Comparison of ENCODE assay signal across 9 mouse cellular contexts in the genomic region with DNA sequence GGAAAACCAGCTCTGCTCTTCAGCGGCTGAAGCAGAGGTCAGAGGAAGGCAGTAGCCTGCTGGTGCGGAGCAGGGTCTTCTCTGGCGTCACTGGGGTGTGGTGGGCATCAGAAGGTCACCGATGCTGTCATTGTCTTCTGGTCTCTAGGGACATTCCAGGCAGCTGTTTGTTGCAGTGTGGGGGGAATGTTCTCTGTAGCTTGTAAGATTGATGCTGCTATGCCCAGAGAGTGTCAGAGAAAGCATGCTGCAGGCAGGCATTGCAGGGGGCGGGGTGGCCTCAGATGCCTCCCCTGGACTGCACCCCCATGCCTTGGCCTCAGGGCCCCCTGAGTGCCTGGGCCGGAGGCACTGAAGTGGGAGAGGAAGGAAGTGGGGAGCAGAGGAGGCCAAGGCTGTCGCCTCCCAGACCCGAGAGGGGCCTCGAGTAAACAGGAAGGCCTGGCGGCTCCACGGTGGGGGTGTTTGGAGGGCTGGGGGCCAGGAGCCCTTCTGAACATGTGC. TPM values are rescaled to one million over a fixed set of nuclear protein-coding genes. Genes with fewer than 3 reads are reported as not detected.
DNase-seq lines count a peak whose midpoint lies in the region; ATAC-seq lines count a peak whose summit lies in the region.
"Had no signal": no experiment of that assay in that cellular context is flagged by ENCODE, and none has a peak within 500 bp of the region (broad histone marks: within the 10 kb centered on the region; RNA-seq: fewer than 3 reads in every experiment).

No protein-coding gene starts in this region.

- peaks cover 47% of the 10 kb centered on the region for H3K4me1 ChIP-seq in embryonic facial prominence, embryonic 10.5 days
- peaks cover 9% of the 10 kb centered on the region for H3K4me1 ChIP-seq in hindbrain, embryonic 12.5 days
- H3K4me1 ChIP-seq in limb, embryonic 15.5 days = peaks cover 26% of the 10 kb centered on the region
- H3K4me1 ChIP-seq in neural tube, embryonic 15.5 days = peaks cover 14% of the 10 kb centered on the region; the same call in 1 of the 2 replicates

- H3K9ac ChIP-seq in hindbrain, embryonic 12.5 days = no peak overlapping the region
- H3K9ac ChIP-seq in limb, embryonic 15.5 days = no peak overlapping the region
- H3K9ac ChIP-seq in neural tube, embryonic 15.5 days (replicated peaks) = no peak overlapping the region

- H3K27ac ChIP-seq in embryonic facial prominence, embryonic 10.5 days (replicated peaks) = peak overlapping the region; percentile 83
- peak overlapping the region; percentile 4; the same call in 1 of the 2 replicates for H3K27ac ChIP-seq in hindbrain, embryonic 12.5 days
- H3K27ac ChIP-seq in limb, embryonic 15.5 days = peak overlapping the region; percentile 74
- H3K27ac ChIP-seq in neural tube, embryonic 15.5 days (replicated peaks) = 0 out of 2 replicates have a peak overlapping the region, but pooled peaks have one; percentile 3

- H3K4me3 ChIP-seq in embryonic facial prominence, embryonic 10.5 days = no peak overlapping the region
- H3K4me3 ChIP-seq in hindbrain, embryonic 12.5 days = no peak overlapping the region
- H3K4me3 ChIP-seq in limb, embryonic 15.5 days = no peak overlapping the region
- no peak overlapping the region for H3K4me3 ChIP-seq in neural tube, embryonic 15.5 days (replicated peaks)

- WGBS in embryonic facial prominence, embryonic 10.5 days = 26% methylated on average over 11 of the region's 11 CpGs
- 30% methylated on average over 11 of the region's 11 CpGs for WGBS in hindbrain, embryonic 12.5 days
- 27% methylated on average over 11 of the region's 11 CpGs for WGBS in limb, embryonic 15.5 days
- WGBS in neural tube, embryonic 15.5 days = 40% methylated on average over 11 of the region's 11 CpGs

- H3K36me3 ChIP-seq in embryonic facial prominence, embryonic 10.5 days (replicated peaks) = no peaks in the 10 kb centered on the region; the same call in 1 of the 2 replicates
- H3K36me3 ChIP-seq in hindbrain, embryonic 12.5 days = no peaks in the 10 kb centered on the region
- H3K36me3 ChIP-seq in limb, embryonic 15.5 days = no peaks in the 10 kb centered on the region
- peaks cover 5% of the 10 kb centered on the region; the same call in 1 of the 2 replicates for H3K36me3 ChIP-seq in neural tube, embryonic 15.5 days

- no peaks in the 10 kb centered on the region for H3K9me3 ChIP-seq in embryonic facial prominence, embryonic 10.5 days
- H3K9me3 ChIP-seq in hindbrain, embryonic 12.5 days (replicated peaks) = no peaks in the 10 kb centered on the region
- H3K9me3 ChIP-seq in limb, embryonic 15.5 days = no peaks in the 10 kb centered on the region
- H3K9me3 ChIP-seq in neural tube, embryonic 15.5 days (replicated peaks) = no peaks in the 10 kb centered on the region

- H3K27me3 ChIP-seq in embryonic facial prominence, embryonic 10.5 days (replicated peaks; ENCODE audit: low read depth, poor library complexity, severe bottlenecking) = no peaks in the 10 kb centered on the region
- no peaks in the 10 kb centered on the region for H3K27me3 ChIP-seq in hindbrain, embryonic 12.5 days
- no peaks in the 10 kb centered on the region for H3K27me3 ChIP-seq in limb, embryonic 15.5 days
- H3K27me3 ChIP-seq in neural tube, embryonic 15.5 days (replicated peaks) = no peaks in the 10 kb centered on the region
- H3K27me3 ChIP-seq: CH12.LX had no signal

- peak; percentile 57 for DNase-seq in embryo, embryonic 10.5 days (ENCODE audit: low spot score)
- no peak for DNase-seq in embryo, embryonic 11 days
- peak; percentile 53 for DNase-seq in embryonic facial prominence, embryonic 10.5 days (ENCODE audit: low spot score)
- DNase-seq in Muller cell, postnatal 12 days (ENCODE audit: inconsistent ontology term) = no peak
- DNase-seq in left cerebral cortex, adult 9 months (ENCODE audit: low spot score in 2 of 2) = no peak

- no peak overlapping the region for H3K4me2 ChIP-seq in hindbrain, embryonic 12.5 days (replicated peaks)
- H3K4me2 ChIP-seq in limb, embryonic 15.5 days = no peak overlapping the region
- no peak overlapping the region; the same call in 1 of the 2 replicates for H3K4me2 ChIP-seq in neural tube, embryonic 15.5 days

- no peak for ATAC-seq in hindbrain, embryonic 12.5 days (ENCODE audit: low FRiP score)
- peak; percentile 32; the same call in 1 of the 2 replicates for ATAC-seq in limb, embryonic 15.5 days (ENCODE audit: insufficient number of reproducible peaks, low FRiP score, low TSS enrichment, low read depth)
- ATAC-seq in neural tube, embryonic 15.5 days (ENCODE audit: low FRiP score) = no peak

RNA-seq across cellular contexts. Expression of a gene that starts 8.6 kb away (rescaled TPM):
- polyA plus RNA-seq in embryonic facial prominence, embryonic 10.5 days (2016; fragmentation: Nextera tagmentation; extraction: Ambion mirVana) = 23.7 and 25.5 TPM in 2 replicates
- 31.6 and 32.1 TPM in 2 replicates for polyA plus RNA-seq in hindbrain, embryonic 12.5 days (2016; fragmentation: Nextera tagmentation; extraction: Ambion mirVana)
- polyA plus RNA-seq in limb, embryonic 15.5 days (2015; fragmentation: Nextera tagmentation; extraction: Ambion mirVana) = 64.6 and 71.5 TPM in 2 replicates
- 29.6 and 40.5 TPM in 2 replicates for polyA plus RNA-seq in neural tube, embryonic 15.5 days (2015; fragmentation: Nextera tagmentation; extraction: Ambion mirVana)

RNA-seq across cellular contexts. Expression of a gene that starts 16.3 kb away (rescaled TPM):
- 20.5 and 24.7 TPM in 2 replicates for polyA plus RNA-seq in embryonic facial prominence, embryonic 10.5 days (2016; fragmentation: Nextera tagmentation; extraction: Ambion mirVana)
- polyA plus RNA-seq in hindbrain, embryonic 12.5 days (2016; fragmentation: Nextera tagmentation; extraction: Ambion mirVana) = 40.4 and 43.2 TPM in 2 replicates
- 46.9 and 132 TPM in 2 replicates for polyA plus RNA-seq in limb, embryonic 15.5 days (2015; fragmentation: Nextera tagmentation; extraction: Ambion mirVana)
- 88.5 and 103 TPM in 2 replicates for polyA plus RNA-seq in neural tube, embryonic 15.5 days (2015; fragmentation: Nextera tagmentation; extraction: Ambion mirVana)

RNA-seq across cellular contexts. Expression of a gene that starts 38.3 kb away (rescaled TPM):
- polyA plus RNA-seq in embryonic facial prominence, embryonic 10.5 days (2016; fragmentation: Nextera tagmentation; extraction: Ambion mirVana) = 17.1 and 17.3 TPM in 2 replicates
- polyA plus RNA-seq in hindbrain, embryonic 12.5 days (2016; fragmentation: Nextera tagmentation; extraction: Ambion mirVana) = 13.5 and 14.3 TPM in 2 replicates
- polyA plus RNA-seq in limb, embryonic 15.5 days (2015; fragmentation: Nextera tagmentation; extraction: Ambion mirVana) = 24.7 and 27.1 TPM in 2 replicates
- 13.5 and 14.4 TPM in 2 replicates for polyA plus RNA-seq in neural tube, embryonic 15.5 days (2015; fragmentation: Nextera tagmentation; extraction: Ambion mirVana)

RNA-seq across cellular contexts. Expression of a gene that starts 50.9 kb away (rescaled TPM):
- polyA plus RNA-seq in embryonic facial prominence, embryonic 10.5 days (2016; fragmentation: Nextera tagmentation; extraction: Ambion mirVana) = 25.1 and 26.4 TPM in 2 replicates
- 21.5 and 22.9 TPM in 2 replicates for polyA plus RNA-seq in hindbrain, embryonic 12.5 days (2016; fragmentation: Nextera tagmentation; extraction: Ambion mirVana)
- 33.8 and 44.2 TPM in 2 replicates for polyA plus RNA-seq in limb, embryonic 15.5 days (2015; fragmentation: Nextera tagmentation; extraction: Ambion mirVana)
- 43.9 and 44.6 TPM in 2 replicates for polyA plus RNA-seq in neural tube, embryonic 15.5 days (2015; fragmentation: Nextera tagmentation; extraction: Ambion mirVana)

Comparison
In these comparisons a context has a peak if more than half of its experiments do, and no peak if none do; other contexts are left out.
1. DNase-seq: peak in embryo, embryonic 10.5 days (single experiment) and embryonic facial prominence, embryonic 10.5 days (single experiment); none in embryo, embryonic 11 days (single experiment), Muller cell, postnatal 12 days (single experiment) and left cerebral cortex, adult 9 months (0 of 2).
2. H3K27ac ChIP-seq: peak in every context shown above with its lines; median percentile 83 in embryonic facial prominence, embryonic 10.5 days; 74 in limb, embryonic 15.5 days; 4 in hindbrain, embryonic 12.5 days; 3 in neural tube, embryonic 15.5 days.